26 mouse cellular contexts compared by ENCODE assay signal in the genomic region with DNA sequence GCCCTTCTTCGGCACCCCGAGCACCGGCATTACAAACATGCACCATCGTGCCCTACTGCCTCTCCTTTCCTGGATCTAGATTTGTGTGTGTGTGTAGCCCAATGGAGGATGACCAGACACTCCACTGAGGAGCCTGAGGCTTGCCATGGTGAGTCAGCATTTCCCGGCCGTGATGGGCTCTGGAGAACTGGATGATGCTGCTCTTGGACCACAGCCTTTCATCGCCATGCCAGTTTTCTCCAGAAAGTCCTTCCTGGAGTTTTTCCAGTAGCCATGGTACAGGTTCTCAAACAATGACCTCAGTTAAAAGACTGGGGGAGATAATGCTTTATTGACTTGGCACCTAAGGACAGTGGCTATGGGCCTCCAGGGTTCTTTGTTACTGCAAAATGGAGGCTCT. TPM values are rescaled to one million over a fixed set of nuclear protein-coding genes. Genes with fewer than 3 reads are reported as not detected.
DNase-seq lines count a peak whose midpoint lies in the region; ATAC-seq and TF ChIP-seq lines count a peak whose summit lies in the region.
"Had no signal": no experiment of that assay in that cellular context is flagged by ENCODE, and none has a peak within 500 bp of the region (broad histone marks: within the 10 kb centered on the region; RNA-seq: fewer than 3 reads in every experiment).

No protein-coding gene starts in this region.

- H3K27ac ChIP-seq in liver, embryonic 11.5 days (ENCODE audit: low read depth, low read length), result no peak overlapping the region
- peak overlapping the region; percentile 99 for H3K27ac ChIP-seq in liver, embryonic 13.5 days
- H3K27ac ChIP-seq: embryonic facial prominence, embryonic 12.5 days; forebrain, embryonic 13.5 days; hindbrain, embryonic 15.5 days; kidney, postnatal 0 days; midbrain, embryonic 12.5 days had no signal

- no peaks in the 10 kb centered on the region for H3K9me3 ChIP-seq in liver, embryonic 11.5 days (ENCODE audit: control insufficient read depth, low read length)
- peaks cover 5% of the 10 kb centered on the region; the same call in 1 of the 2 replicates for H3K9me3 ChIP-seq in E14TG2a.4 (ENCODE audit: low read length)
- H3K9me3 ChIP-seq in liver, embryonic 13.5 days (replicated peaks), result no peaks in the 10 kb centered on the region
- H3K9me3 ChIP-seq: embryonic facial prominence, embryonic 12.5 days; forebrain, embryonic 13.5 days; hindbrain, embryonic 15.5 days; midbrain, embryonic 12.5 days had no signal

- H3K4me3 ChIP-seq in liver, embryonic 11.5 days (ENCODE audit: low read depth, low read length), result no peak overlapping the region
- H3K4me3 ChIP-seq in E14TG2a.4 (replicated peaks; ENCODE audit: low read length), result peak overlapping the region; percentile 79
- H3K4me3 ChIP-seq in liver, embryonic 13.5 days (replicated peaks), result no peak overlapping the region
- H3K4me3 ChIP-seq: embryonic facial prominence, embryonic 12.5 days; forebrain, embryonic 13.5 days; hindbrain, embryonic 15.5 days; midbrain, embryonic 12.5 days had no signal

- DNase-seq in liver (peak; percentile 74), MN1 (ENCODE audit: low spot score) (peak; percentile 81)
- DNase-seq in liver, embryonic 11.5 days (ENCODE audit: low spot score), result no peak
- DNase-seq in liver, embryonic 13.5 days, result no peak
- DNase-seq in natural killer cell, adult 2 months (ENCODE audit: low spot score in 2 of 2), result no peak
- no peak for DNase-seq in retina, postnatal 1 day
- DNase-seq in ovary, adult 18-20 months (ENCODE audit: low spot score), result no peak
- DNase-seq: cerebellum, adult 11 months; cerebellum, postnatal 14 days; heart, postnatal 4 days; kidney, adult 2 months; lung, adult 18-20 months; lung, postnatal 10 days; right cerebral cortex, postnatal 25 days; spleen, adult 18-20 months had no signal

- no peaks in the 10 kb centered on the region for H3K36me3 ChIP-seq in liver, embryonic 11.5 days (ENCODE audit: control insufficient read depth, insufficient read depth, low read length)
- peaks cover 12% of the 10 kb centered on the region for H3K36me3 ChIP-seq in E14TG2a.4 (ENCODE audit: insufficient read depth, low read length)
- no peaks in the 10 kb centered on the region for H3K36me3 ChIP-seq in liver, embryonic 13.5 days
- H3K36me3 ChIP-seq: embryonic facial prominence, embryonic 12.5 days; hindbrain, embryonic 15.5 days; midbrain, embryonic 12.5 days had no signal

- TF ChIP-seq CTCF in E14TG2a.4 (conservative IDR thresholded peaks at IDR 0.05; ENCODE audit: low read length), result no peak

- no peak overlapping the region for H3K4me2 ChIP-seq in liver, embryonic 11.5 days
- no peak overlapping the region for H3K4me2 ChIP-seq in liver, embryonic 13.5 days
- H3K4me2 ChIP-seq: embryonic facial prominence, embryonic 12.5 days; forebrain, embryonic 13.5 days; hindbrain, embryonic 15.5 days; midbrain, embryonic 12.5 days had no signal

- H3K4me1 ChIP-seq in liver, embryonic 11.5 days (replicated peaks; ENCODE audit: control insufficient read depth, insufficient read depth, low read length), result peaks cover 37% of the 10 kb centered on the region
- H3K4me1 ChIP-seq in E14TG2a.4 (replicated peaks; ENCODE audit: low read depth, low read length), result peaks cover 84% of the 10 kb centered on the region
- H3K4me1 ChIP-seq in liver, embryonic 13.5 days (replicated peaks), result peaks cover 70% of the 10 kb centered on the region

- no peak for ATAC-seq in liver, embryonic 11.5 days (replicated peaks; ENCODE audit: low FRiP score)
- ATAC-seq in liver, embryonic 13.5 days (ENCODE audit: low read depth), result no peak
- ATAC-seq: CD4-positive, CD25-positive, alpha-beta regulatory T cell, adult 4 months; forebrain, embryonic 13.5 days had no signal

- H3K9ac ChIP-seq in liver, embryonic 11.5 days (ENCODE audit: low read depth, low read length), result no peak overlapping the region
- H3K9ac ChIP-seq in liver, embryonic 13.5 days, result peak overlapping the region; percentile 30; the same call in 1 of the 2 replicates
- H3K9ac ChIP-seq: embryonic facial prominence, embryonic 12.5 days; forebrain, embryonic 13.5 days; hindbrain, embryonic 15.5 days; midbrain, embryonic 12.5 days had no signal

- H3K27me3 ChIP-seq in liver, embryonic 11.5 days (replicated peaks; ENCODE audit: control insufficient read depth, insufficient read depth, low read length), result no peaks in the 10 kb centered on the region
- H3K27me3 ChIP-seq in E14TG2a.4 (ENCODE audit: insufficient read depth, low read length), result no peaks in the 10 kb centered on the region
- H3K27me3 ChIP-seq in liver, embryonic 13.5 days, result 0 out of 2 replicates have a peak, but pooled peaks cover under 1% of the 10 kb centered on the region
- H3K27me3 ChIP-seq: embryonic facial prominence, embryonic 12.5 days; forebrain, embryonic 13.5 days; hindbrain, embryonic 15.5 days had no signal

- 86% methylated on average over 7 of the region's 7 CpGs for WGBS in liver, embryonic 11.5 days
- 82% methylated on average over 7 of the region's 7 CpGs for WGBS in liver, embryonic 13.5 days (ENCODE audit: insufficient replicate concordance)

RNA-seq across cellular contexts. Expression of a gene that starts 14.4 kb away (rescaled TPM):
- 3.0 and 3.1 TPM in 2 replicates for polyA plus RNA-seq in liver, embryonic 11.5 days (2014; fragmentation: Nextera tagmentation; extraction: Ambion mirVana)
- 1.8 TPM in 2 replicates for polyA plus RNA-seq in liver, embryonic 13.5 days (2015; fragmentation: Nextera tagmentation; extraction: Ambion mirVana)

RNA-seq across cellular contexts. Expression of a gene that starts 20.0 kb away (rescaled TPM):
- polyA plus RNA-seq in liver, embryonic 11.5 days (2014; fragmentation: Nextera tagmentation; extraction: Ambion mirVana), result not detected in 2 replicates
- not detected in 2 replicates for polyA plus RNA-seq in liver, embryonic 13.5 days (2015; fragmentation: Nextera tagmentation; extraction: Ambion mirVana)
- polyA plus RNA-seq: CD4-positive, CD25-positive, alpha-beta regulatory T cell, adult 4 months; forebrain, embryonic 13.5 days; heart, embryonic 14.5 days; intestine, embryonic 14.5 days; limb, embryonic 11.5 days; midbrain, embryonic 12.5 days; urinary bladder, adult 2 months had no signal

RNA-seq across cellular contexts. Expression of a gene that starts 25.5 kb away (rescaled TPM):
- polyA plus RNA-seq in liver, embryonic 11.5 days (2014; fragmentation: Nextera tagmentation; extraction: Ambion mirVana), result 97.3 and 99.8 TPM in 2 replicates
- polyA plus RNA-seq in liver, embryonic 13.5 days (2015; fragmentation: Nextera tagmentation; extraction: Ambion mirVana), result 80.8 and 100 TPM in 2 replicates

RNA-seq across cellular contexts. Expression of a gene that starts 34.7 kb away (rescaled TPM):
- 20.0 and 20.3 TPM in 2 replicates for polyA plus RNA-seq in liver, embryonic 11.5 days (2014; fragmentation: Nextera tagmentation; extraction: Ambion mirVana)
- polyA plus RNA-seq in liver, embryonic 13.5 days (2015; fragmentation: Nextera tagmentation; extraction: Ambion mirVana), result 6.7 and 7.0 TPM in 2 replicates

Comparison
In these comparisons a context has a peak if more than half of its experiments do, and no peak if none do; other contexts are left out.
1. DNase-seq: peak in liver (single experiment) and MN1 (single experiment); none in liver, embryonic 11.5 days (single experiment), liver, embryonic 13.5 days (single experiment), natural killer cell, adult 2 months (0 of 2), retina, postnatal 1 day (single experiment) and ovary, adult 18-20 months (single experiment).